Comparison of ENCODE assay signal across 8 mouse cellular contexts in genomic region chr4:70311530-70311929, GRCm38 (mm10).
DNase-seq lines count a peak whose midpoint lies in the region; ATAC-seq lines count a peak whose summit lies in the region.

No protein-coding gene starts in this region.

- H3K27me3 ChIP-seq in heart, embryonic 13.5 days (replicated peaks) = no peaks in the 10 kb centered on the region
- no peaks in the 10 kb centered on the region for H3K27me3 ChIP-seq in heart, embryonic 10.5 days (ENCODE audit: insufficient read depth, poor library complexity, severe bottlenecking)
- no peaks in the 10 kb centered on the region for H3K27me3 ChIP-seq in hindbrain, embryonic 12.5 days

- H3K4me1 ChIP-seq in heart, embryonic 13.5 days = peaks cover 16% of the 10 kb centered on the region
- 0 out of 2 replicates have a peak, but pooled peaks cover 2% of the 10 kb centered on the region for H3K4me1 ChIP-seq in heart, embryonic 10.5 days
- H3K4me1 ChIP-seq in hindbrain, embryonic 12.5 days = peaks cover 3% of the 10 kb centered on the region; the same call in 1 of the 2 replicates

- no peak overlapping the region for H3K9ac ChIP-seq in heart, embryonic 13.5 days
- no peak overlapping the region for H3K9ac ChIP-seq in hindbrain, embryonic 12.5 days

- WGBS in heart, embryonic 13.5 days = 74% methylated on average over 5 of the region's 5 CpGs
- 91% methylated on average over 5 of the region's 5 CpGs for WGBS in heart, embryonic 10.5 days
- 69% methylated on average over 5 of the region's 5 CpGs for WGBS in hindbrain, embryonic 12.5 days

- H3K27ac ChIP-seq in heart, embryonic 13.5 days (replicated peaks) = no peak overlapping the region
- no peak overlapping the region for H3K27ac ChIP-seq in heart, embryonic 10.5 days
- 0 out of 2 replicates have a peak overlapping the region, but pooled peaks have one; percentile 19 for H3K27ac ChIP-seq in hindbrain, embryonic 12.5 days

- no peak overlapping the region for H3K4me2 ChIP-seq in heart, embryonic 13.5 days
- no peak overlapping the region for H3K4me2 ChIP-seq in hindbrain, embryonic 12.5 days (replicated peaks)

- H3K9me3 ChIP-seq in heart, embryonic 13.5 days = no peaks in the 10 kb centered on the region
- H3K9me3 ChIP-seq in heart, embryonic 10.5 days = no peaks in the 10 kb centered on the region
- no peaks in the 10 kb centered on the region for H3K9me3 ChIP-seq in hindbrain, embryonic 12.5 days (replicated peaks)

- peaks cover 21% of the 10 kb centered on the region for H3K36me3 ChIP-seq in heart, embryonic 13.5 days
- H3K36me3 ChIP-seq in heart, embryonic 10.5 days = peaks cover 21% of the 10 kb centered on the region
- peaks cover 16% of the 10 kb centered on the region for H3K36me3 ChIP-seq in hindbrain, embryonic 12.5 days

- H3K4me3 ChIP-seq in heart, embryonic 13.5 days = no peak overlapping the region
- H3K4me3 ChIP-seq in heart, embryonic 10.5 days = no peak overlapping the region
- no peak overlapping the region for H3K4me3 ChIP-seq in hindbrain, embryonic 12.5 days

- DNase-seq in heart, embryonic 10.5 days (ENCODE audit: low spot score) = no peak
- DNase-seq in lung, postnatal 36 days = peak; percentile 2
- DNase-seq in testis, postnatal 10 days (ENCODE audit: low spot score) = no peak
- no peak for DNase-seq in urinary bladder, postnatal 10 days (ENCODE audit: low spot score)
- DNase-seq in kidney, postnatal 25 days = no peak

- ATAC-seq in heart, embryonic 13.5 days (ENCODE audit: extremely low read depth, insufficient number of reproducible peaks, low FRiP score, low TSS enrichment) = peak; percentile 25; the same call in 1 of the 2 replicates
- ATAC-seq in cerebellum, adult (ENCODE audit: insufficient number of reproducible peaks, low FRiP score, low TSS enrichment) = peak; percentile 76
- peak; percentile 46; the same call in 1 of the 2 replicates for ATAC-seq in hindbrain, embryonic 12.5 days (ENCODE audit: low FRiP score)

Comparison
In these comparisons a context has a peak if more than half of its experiments do, and no peak if none do; other contexts are left out.
1. ATAC-seq: peak in every context shown above with its lines; median percentile 76 in cerebellum, adult; 46 in hindbrain, embryonic 12.5 days; 25 in heart, embryonic 13.5 days.